Mouse (Mus musculus): ENCODE data around the gene Mcfd2. TPM values are rescaled to one million over a fixed set of nuclear protein-coding genes. Genes with fewer than 3 reads are reported as not detected.

The Mcfd2 gene
- polyA plus RNA-seq (2016; fragmentation: Nextera tagmentation; extraction: Ambion mirVana) = 72.8 and 74.5 TPM in 2 replicates

DNA sequence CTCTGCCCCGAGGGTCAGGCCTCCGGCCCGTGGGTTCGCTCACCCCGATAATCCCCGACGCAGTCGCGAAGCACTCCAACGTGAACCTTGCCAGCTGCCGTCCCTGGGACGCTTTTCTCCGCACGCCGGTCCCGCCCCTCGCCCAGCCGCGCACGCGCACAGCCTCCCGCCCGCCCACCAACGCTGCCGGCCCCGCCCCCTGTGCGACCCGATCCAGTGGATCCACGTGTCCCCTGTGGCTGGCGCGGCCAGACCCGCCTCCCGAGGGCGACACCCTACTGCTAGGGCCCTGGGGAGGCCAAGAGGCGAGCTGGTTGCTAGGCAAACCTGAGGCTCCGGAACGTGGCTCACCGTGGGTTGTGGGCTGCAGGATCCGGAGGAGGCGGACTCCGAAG, at the start of gene Mcfd2:
Gene Mcfd2, minus strand, starts transcription at position 144 of the 395 bp plus-strand sequence.
- Histone ChIP-seq H3K4me1 (peaks cover 22% of the 10 kb centered on the region), H3K36me3 (replicated peaks) (peaks cover 33% of the 10 kb centered on the region), H3K9me3 (peaks cover 15% of the 10 kb centered on the region; the same call in 1 of the 2 replicates), H3K27ac (peak within 1 kb of the TSS; percentile 93), H3K27me3 (ENCODE audit: poor library complexity, severe bottlenecking) (peaks cover 13% of the 10 kb centered on the region; the same call in 1 of the 2 replicates), H3K4me3 (peak within 1 kb of the TSS; percentile 93)
- under 1% methylated on average over 41 of the region's 41 CpGs for WGBS
- peak; percentile 96 for DNase-seq (ENCODE audit: extremely low spot score, low spot score)

DNA sequence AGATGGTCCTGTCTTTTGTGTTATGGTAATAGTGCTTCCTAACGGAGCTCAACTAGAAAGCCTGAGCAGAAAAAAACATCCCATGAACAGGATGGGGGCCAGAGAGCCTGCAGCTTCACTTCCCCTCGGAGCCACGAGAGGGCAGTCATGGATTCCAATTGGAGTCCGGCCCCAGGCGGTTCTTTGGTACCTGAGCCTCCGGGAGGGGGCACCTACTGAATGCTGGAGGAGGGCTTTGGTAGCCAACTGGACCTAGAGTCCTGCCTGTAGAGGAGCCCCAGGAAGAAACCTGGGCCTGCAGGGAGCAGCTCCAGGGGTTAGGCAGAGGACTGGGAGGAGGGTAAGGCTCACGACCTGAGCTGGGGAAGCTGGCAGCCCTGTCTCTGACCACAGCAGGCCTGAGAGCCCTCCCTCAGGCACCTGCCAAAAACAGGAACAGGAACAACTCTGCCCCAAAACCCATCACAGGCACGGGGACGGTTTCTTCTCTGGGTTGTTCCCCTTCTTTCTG, 49.3 kb upstream of the Mcfd2 start:
- H3K9me3 ChIP-seq = no peaks in the 10 kb centered on the region
- H3K27me3 ChIP-seq (ENCODE audit: poor library complexity, severe bottlenecking) = peaks cover 13% of the 10 kb centered on the region
- DNase-seq (ENCODE audit: extremely low spot score, low spot score) = peak; percentile 88
- peak overlapping the region; percentile 20; the same call in 1 of the 2 replicates for H3K4me3 ChIP-seq
- WGBS = 7% methylated on average over 9 of the region's 9 CpGs
- H3K4me1 ChIP-seq = peaks cover 48% of the 10 kb centered on the region
- H3K27ac ChIP-seq = peak overlapping the region; percentile 58
- H3K36me3 ChIP-seq (replicated peaks) = no peaks in the 10 kb centered on the region

DNA sequence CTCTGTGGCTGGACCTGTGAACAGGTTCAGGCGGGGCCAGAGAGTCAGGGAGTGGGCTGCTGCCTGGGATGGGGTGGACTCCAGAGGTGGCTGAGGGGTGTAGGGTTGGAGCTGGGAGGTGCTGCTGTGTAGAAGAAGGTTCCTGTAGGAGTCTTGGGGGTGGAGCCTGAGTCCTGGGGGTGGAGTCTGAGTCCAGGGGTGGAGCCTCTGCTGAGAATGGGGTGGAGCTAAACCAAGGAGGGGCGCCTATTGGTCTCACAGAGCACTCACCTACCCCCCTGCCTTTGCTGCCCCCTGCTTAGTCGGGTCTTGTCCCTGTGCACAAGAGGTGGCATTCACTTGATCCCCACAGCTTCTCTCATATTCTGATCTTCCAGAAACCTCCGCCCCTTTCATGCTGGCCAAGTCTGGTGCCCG, 48.8 kb upstream of the Mcfd2 start:
- H3K4me1 ChIP-seq = peaks cover 48% of the 10 kb centered on the region
- 64% methylated on average over 5 of the region's 5 CpGs for WGBS
- H3K4me3 ChIP-seq = 0 out of 2 replicates have a peak overlapping the region, but pooled peaks have one; percentile 20
- H3K36me3 ChIP-seq (replicated peaks) = no peaks in the 10 kb centered on the region
- no peaks in the 10 kb centered on the region for H3K9me3 ChIP-seq
- no peak for DNase-seq (ENCODE audit: extremely low spot score, low spot score)
- H3K27ac ChIP-seq = 0 out of 2 replicates have a peak overlapping the region, but pooled peaks have one; percentile 58
- H3K27me3 ChIP-seq (ENCODE audit: poor library complexity, severe bottlenecking) = peaks cover 13% of the 10 kb centered on the region

DNA sequence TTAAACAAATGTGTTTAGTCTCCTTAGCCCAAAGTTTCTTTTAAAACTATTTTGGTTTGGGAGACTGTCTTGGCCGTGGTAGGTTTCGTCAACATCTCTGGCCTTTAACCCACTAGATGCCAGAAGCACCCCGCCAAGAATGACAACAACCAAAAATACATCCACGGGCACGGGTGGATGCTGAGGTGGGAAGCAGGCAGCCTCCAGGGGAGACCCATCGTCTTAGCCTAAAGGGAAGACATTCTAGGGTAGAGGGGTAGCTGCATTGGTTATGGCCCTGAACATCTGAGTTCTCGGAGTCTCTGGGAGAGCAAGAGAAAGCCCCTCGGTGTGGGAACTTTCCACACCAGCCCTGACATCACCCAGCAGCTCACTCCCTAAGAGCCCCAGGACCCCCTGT, 48.4 kb upstream of the Mcfd2 start:
- Histone ChIP-seq H3K4me1 (peaks cover 48% of the 10 kb centered on the region), H3K27ac (no peak overlapping the region)
- 79% methylated on average over 8 of the region's 8 CpGs for WGBS

DNA sequence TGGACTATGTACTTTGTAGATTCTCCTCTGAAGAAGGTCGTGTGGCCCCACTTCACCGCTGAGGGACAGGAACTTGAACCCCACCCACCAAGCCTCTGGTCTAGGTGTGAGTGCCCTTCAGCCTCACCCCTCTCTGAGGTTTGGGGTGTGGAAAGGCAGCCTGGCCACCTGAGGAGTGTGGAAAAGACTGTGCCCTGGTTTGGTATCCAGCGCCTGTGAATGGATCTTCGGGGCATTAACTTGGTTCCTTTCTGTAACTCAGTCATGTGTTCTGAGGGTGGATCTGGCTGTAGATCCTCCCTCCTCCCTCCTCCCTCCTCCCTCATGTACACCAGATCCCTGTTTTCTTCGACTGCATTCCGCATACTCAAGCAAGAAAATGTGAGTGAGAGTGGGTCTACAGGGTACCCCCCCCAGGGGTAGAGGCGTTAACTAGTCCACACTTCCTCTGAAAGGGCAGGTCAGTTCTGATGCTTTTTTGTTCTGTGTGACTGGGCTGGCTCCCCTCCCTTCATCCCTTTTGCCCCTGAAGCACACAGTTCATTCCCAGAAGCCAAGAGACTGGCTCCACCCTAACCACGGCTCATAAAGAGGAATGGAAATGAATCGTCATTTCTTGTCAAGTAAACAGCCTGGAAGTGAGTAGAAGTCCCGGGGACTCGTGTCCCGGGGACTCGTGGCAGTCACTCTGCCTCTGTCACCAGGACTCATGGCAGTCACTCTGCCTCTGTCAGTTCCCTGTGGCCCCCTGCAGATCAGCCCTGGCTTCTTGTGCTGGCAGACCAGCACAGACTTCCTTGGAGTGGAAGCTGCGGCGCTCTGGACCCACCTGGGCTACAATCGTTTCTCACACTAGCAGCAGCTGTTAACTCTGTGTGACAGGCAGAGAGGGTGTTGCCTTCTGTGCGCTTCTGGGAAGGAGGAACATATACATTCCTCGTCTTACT, 47.5 kb upstream of the Mcfd2 start:
- Histone ChIP-seq H3K27me3 (ENCODE audit: poor library complexity, severe bottlenecking) (peaks cover 13% of the 10 kb centered on the region), H3K36me3 (replicated peaks) (no peaks in the 10 kb centered on the region), H3K9me3 (no peaks in the 10 kb centered on the region), H3K4me1 (peaks cover 48% of the 10 kb centered on the region), H3K4me3 (no peak overlapping the region), H3K27ac (no peak overlapping the region)
- WGBS = 69% methylated on average over 18 of the region's 18 CpGs
- DNase-seq (ENCODE audit: extremely low spot score, low spot score) = no peak

More for the DNA sequence above, 48.4 kb upstream of the Mcfd2 start:
- no peak for DNase-seq (ENCODE audit: extremely low spot score, low spot score)
- H3K27me3 ChIP-seq (ENCODE audit: poor library complexity, severe bottlenecking) = peaks cover 13% of the 10 kb centered on the region
- H3K9me3 ChIP-seq = no peaks in the 10 kb centered on the region
- no peaks in the 10 kb centered on the region for H3K36me3 ChIP-seq (replicated peaks)
- no peak overlapping the region for H3K4me3 ChIP-seq

DNA sequence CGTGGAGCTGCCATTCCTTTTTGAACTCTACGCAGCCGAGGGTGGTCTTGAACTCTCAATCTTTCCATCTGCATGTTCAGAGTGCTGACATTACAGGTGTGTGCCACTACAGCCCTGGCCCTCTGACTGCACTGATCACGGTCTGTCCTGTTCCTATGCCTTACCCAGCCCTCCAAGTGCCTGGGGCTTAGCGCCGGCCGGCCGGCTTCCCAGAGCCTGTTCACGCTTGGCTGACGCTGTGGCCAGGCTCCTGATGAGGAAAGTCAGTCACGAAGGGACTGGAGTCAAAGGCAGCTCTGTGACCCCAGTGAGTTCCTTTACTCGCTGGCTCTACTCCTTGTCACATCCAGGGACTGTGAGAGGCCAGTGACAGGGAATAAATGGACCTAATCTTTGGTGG, 46.6 kb upstream of the Mcfd2 start:
- no peak overlapping the region for H3K4me3 ChIP-seq
- 25% methylated on average over 12 of the region's 12 CpGs for WGBS
- no peak overlapping the region for H3K27ac ChIP-seq
- H3K36me3 ChIP-seq (replicated peaks) = no peaks in the 10 kb centered on the region
- H3K9me3 ChIP-seq = no peaks in the 10 kb centered on the region
- no peak for DNase-seq (ENCODE audit: extremely low spot score, low spot score)
- H3K27me3 ChIP-seq (ENCODE audit: poor library complexity, severe bottlenecking) = peaks cover 13% of the 10 kb centered on the region
- peaks cover 40% of the 10 kb centered on the region for H3K4me1 ChIP-seq

DNA sequence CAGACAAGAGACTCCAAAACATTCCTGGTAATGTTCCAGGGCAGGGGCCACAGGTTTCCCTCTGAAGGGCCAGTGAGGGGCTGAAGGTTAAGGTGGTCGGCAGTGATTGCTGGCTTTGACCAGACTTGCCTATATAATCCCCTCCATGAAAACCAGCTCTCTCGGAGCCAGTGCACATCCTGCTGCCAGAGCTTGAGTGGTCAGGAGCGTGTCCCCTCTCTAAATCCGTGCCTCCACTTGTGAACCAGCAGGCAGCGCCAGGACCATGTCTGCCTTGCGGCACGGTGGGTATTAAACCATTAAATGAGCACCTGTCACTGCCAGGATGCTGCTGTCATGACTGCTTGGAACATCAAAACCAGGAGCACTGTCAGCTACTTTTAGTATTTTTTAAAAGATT, 44.8 kb upstream of the Mcfd2 start:
- Histone ChIP-seq H3K36me3 (replicated peaks) (no peaks in the 10 kb centered on the region), H3K27ac (no peak overlapping the region), H3K4me1 (peaks cover 33% of the 10 kb centered on the region), H3K4me3 (no peak overlapping the region), H3K9me3 (no peaks in the 10 kb centered on the region), H3K27me3 (ENCODE audit: poor library complexity, severe bottlenecking) (peaks cover 9% of the 10 kb centered on the region)
- no peak for DNase-seq (ENCODE audit: extremely low spot score, low spot score)
- WGBS = 92% methylated on average over 7 of the region's 7 CpGs

DNA sequence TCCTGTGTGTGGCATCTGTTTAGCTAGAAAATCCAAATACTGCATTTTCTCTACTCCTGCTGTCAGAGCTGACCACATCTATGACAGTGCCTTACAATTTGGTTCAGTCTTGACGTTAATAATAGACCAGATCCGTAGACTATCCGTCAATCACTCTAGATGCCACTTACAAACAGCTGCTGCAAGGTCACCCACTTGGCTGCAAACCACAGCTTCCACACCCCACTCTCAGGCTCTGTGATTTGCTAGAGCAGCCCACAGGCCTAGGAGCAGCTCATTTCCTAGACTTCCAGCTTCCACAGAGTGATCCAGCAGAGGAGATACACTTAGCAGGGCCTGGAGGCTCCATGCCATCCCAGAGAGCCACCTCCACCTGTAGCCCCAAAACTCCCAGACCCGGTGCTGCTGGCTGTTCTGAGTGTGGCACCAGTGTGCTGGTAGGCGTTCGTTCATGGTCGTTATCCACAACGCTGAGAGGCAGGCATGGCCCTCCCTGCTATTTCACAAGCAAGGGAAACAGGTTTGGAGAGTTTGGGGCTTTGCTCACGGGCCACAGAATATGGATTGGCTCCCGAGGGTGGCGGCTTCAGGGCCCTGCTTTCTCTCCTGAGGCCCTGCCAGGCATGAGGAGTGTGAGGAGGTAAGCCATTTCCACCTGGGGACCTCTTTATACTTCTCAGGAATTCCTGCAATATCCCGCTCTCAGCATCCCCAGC, 43.5 kb upstream of the Mcfd2 start:
- Histone ChIP-seq H3K27me3 (ENCODE audit: poor library complexity, severe bottlenecking) (peaks cover 9% of the 10 kb centered on the region; the same call in 1 of the 2 replicates), H3K9me3 (no peaks in the 10 kb centered on the region), H3K4me1 (peaks cover 21% of the 10 kb centered on the region), H3K4me3 (no peak overlapping the region), H3K27ac (no peak overlapping the region), H3K36me3 (replicated peaks) (no peaks in the 10 kb centered on the region)
- no peak for DNase-seq (ENCODE audit: extremely low spot score, low spot score)
- 83% methylated on average over 12 of the region's 12 CpGs for WGBS

DNA sequence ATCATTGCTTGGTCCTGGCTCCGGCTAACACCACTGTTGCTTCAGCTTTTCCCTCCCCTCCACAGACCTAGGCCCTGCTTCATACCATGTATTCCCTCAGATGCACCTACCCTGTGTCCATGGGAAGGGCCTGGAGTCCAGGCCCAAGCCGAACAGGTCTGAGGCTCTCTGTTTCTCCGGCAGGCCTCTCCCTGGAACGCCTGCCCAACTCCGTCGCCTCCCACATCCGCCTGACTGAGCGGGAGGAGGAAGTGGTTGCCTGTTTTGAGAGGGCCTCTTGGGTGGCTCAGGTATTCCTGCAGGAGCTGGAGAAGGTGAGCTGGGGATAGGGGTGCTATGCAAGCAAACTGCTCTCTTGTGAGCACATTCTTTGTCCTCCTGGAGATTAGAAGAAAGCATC, 41.0 kb upstream of the Mcfd2 start:
- H3K27me3 ChIP-seq (ENCODE audit: poor library complexity, severe bottlenecking) = no peaks in the 10 kb centered on the region
- WGBS = 84% methylated on average over 8 of the region's 8 CpGs
- H3K4me1 ChIP-seq = peaks cover 3% of the 10 kb centered on the region
- H3K36me3 ChIP-seq (replicated peaks) = no peaks in the 10 kb centered on the region
- H3K27ac ChIP-seq = no peak overlapping the region
- H3K9me3 ChIP-seq = no peaks in the 10 kb centered on the region
- no peak overlapping the region for H3K4me3 ChIP-seq
- DNase-seq (ENCODE audit: extremely low spot score, low spot score) = no peak

DNA sequence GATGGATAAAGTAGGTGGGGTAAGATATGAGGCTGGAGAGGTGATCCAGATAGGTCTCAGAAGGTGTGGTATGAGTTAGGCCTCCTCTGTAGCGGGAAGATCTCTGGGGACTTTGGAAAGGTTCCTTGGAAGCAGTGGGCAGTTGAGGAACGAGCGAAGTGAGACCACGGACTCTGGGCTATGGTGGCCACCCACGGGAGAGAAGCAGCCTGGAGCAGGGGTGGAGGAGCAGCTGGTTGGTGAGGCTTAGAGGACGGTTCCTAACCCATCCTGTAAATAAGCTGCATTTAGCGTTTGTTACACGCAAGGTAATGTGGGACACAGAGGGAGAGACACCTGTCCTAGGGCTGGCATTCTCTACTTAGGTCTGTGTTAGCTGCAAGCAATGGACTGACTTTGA, 39.3 kb upstream of the Mcfd2 start:
- H3K36me3 ChIP-seq (replicated peaks) = no peaks in the 10 kb centered on the region
- no peaks in the 10 kb centered on the region for H3K27me3 ChIP-seq (ENCODE audit: poor library complexity, severe bottlenecking)
- 0 out of 2 replicates have a peak, but pooled peaks cover 2% of the 10 kb centered on the region for H3K4me1 ChIP-seq
- 93% methylated on average over 8 of the region's 8 CpGs for whole genome bisulfite sequencing
- no peak overlapping the region for H3K27ac ChIP-seq
- H3K4me3 ChIP-seq = no peak overlapping the region
- no peaks in the 10 kb centered on the region for H3K9me3 ChIP-seq
- no peak for DNase-seq (ENCODE audit: extremely low spot score, low spot score)

DNA sequence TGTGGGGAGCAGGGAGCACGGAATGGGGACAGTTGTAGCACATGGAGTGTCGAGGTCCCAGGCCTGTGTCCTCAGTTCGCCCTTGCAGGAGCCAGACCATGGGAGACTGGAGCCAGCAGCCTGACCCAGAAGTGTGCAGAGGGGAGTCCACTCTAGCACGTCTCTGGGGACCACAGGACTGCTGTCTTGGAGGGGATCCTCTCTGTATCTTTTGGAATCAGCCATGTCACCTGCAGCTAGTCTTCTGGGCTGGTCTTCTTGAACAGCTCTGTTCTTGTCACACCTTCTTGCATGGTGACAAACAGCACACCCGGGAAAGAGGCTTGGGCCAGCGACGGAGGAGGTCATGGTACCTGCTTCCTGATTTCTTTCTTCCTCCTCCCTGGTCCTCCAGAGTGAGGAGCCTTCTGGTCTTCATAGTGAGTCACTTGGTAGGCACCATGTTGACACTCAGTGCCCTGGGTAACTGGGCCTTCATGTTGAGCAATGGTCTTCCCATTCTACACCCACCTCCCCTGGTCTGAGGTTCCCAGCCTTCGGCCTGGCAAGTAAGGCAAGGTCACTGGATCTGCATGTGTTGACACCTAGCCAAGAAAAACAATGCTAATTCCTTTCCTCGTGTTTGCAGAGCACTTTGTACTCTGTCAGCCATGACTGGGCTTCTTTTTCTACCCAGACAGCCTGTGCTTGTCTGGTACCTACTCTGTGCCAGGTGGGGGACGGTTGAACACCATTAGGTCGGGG, 38.6 kb upstream of the Mcfd2 start:
- no peak for DNase-seq (ENCODE audit: extremely low spot score, low spot score)
- 88% methylated on average over 11 of the region's 11 CpGs for WGBS
- Histone ChIP-seq H3K9me3 (no peaks in the 10 kb centered on the region), H3K4me1 (0 out of 2 replicates have a peak, but pooled peaks cover 2% of the 10 kb centered on the region), H3K4me3 (no peak overlapping the region), H3K36me3 (replicated peaks) (no peaks in the 10 kb centered on the region), H3K27me3 (ENCODE audit: poor library complexity, severe bottlenecking) (no peaks in the 10 kb centered on the region), H3K27ac (no peak overlapping the region)
